Mouse (Mus musculus) liver, postnatal 0 days (tissue): ENCODE data around the gene Cd96.

Source experiments
- CTCF ChIP-seq: sonication (generic); IDR thresholded peaks from 2 replicates; pipeline ENCODE4 v1.5.1; 2016; ENCODE audit warnings: antibody characterized with exemption, low read depth
- EP300 ChIP-seq: IDR thresholded peaks from 2 replicates; pipeline ENCODE4 v1.6.1; 2016; ENCODE audit warnings: antibody characterized with exemption, low read depth, mild to moderate bottlenecking

- TF ChIP-seq CTCF (no peak), EP300 (no peak)
Observed at GRCm38 (mm10) chr16:46020396-46020795, 99.7 kb downstream of the Cd96 start.
